Mouse (Mus musculus) olfactory bulb, adult 2 months (tissue): ENCODE measurements around the gene Elovl6.

Source experiments
- CTCF ChIP-seq: fragments of 200-500 bp; IDR thresholded peaks from 2 replicates; pipeline ENCODE4 v1.5.1; 2012; ENCODE audit warnings: low read depth, mild to moderate bottlenecking, low read length, moderate library complexity; ENCODE audit not compliant: insufficient read depth
- POLR2A ChIP-seq: fragments of 200-500 bp; IDR thresholded peaks from 2 replicates; pipeline ENCODE4 v1.6.1; 2012; ENCODE audit warnings: mild to moderate bottlenecking, low read depth, low read length, moderate library complexity; ENCODE audit not compliant: insufficient read depth

DNA sequence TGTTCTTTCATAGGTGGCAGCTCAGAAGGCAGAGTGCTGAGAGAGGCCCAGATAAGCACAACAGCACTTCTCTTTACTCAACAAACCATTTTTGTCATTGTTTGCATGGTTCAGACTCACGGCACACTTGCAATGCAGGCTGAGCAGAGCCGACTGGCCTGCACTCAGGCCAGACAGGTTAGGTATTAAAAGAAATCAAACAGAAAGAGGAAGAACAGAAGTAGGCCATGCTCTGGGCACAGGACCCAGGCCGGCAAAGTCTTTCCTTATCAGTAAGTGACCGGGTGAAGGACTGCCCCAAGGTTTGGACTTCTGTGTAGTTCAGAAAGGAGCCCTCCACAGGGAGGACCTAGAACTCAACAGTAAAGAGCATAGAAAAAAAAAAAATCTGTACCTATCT, 149.7 kb downstream of the Elovl6 start:
- TF ChIP-seq CTCF, result no peak
- TF ChIP-seq POLR2A, result no peak
